Mouse (Mus musculus): ENCODE results near the gene Lrch4.

Lrch4 gene

DNA sequence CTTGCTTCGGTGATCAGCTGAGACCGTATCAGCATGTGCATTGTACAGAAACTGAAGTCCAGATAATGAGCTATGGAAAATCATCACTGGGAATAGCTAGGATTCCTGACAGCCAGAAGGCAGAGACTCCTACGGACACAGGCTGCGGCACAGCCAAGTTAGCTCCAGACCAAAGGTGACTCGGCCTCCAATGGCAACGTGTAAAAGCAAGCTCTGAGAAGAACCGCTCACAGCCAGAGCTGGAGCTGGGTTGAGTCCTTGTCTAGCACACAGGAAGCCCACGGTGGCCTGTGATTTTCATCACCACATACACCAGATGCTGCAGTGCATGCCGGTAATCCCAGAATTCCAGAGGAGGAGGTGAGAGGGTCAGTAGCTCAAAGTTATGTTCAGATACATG lies 61.6 kb downstream of the Lrch4 start:
- DNase-seq (ENCODE audit: low read depth), result no peak
